Mouse (Mus musculus) monocyte, adult 2 months (primary cell): ENCODE data around the gene Gm11172.
"Not testable (repeated sequence)": the region's sequence is repeated elsewhere in the genome, so short reads cannot be mapped to it uniquely, and the experiment has no call there.

Source experiments
- DNase-seq, 2 experiments: peaks; one replicate each; pipeline ENCODE4 v3.0.0; 2022; ENCODE audit warnings: low spot score in 2 of 2, low read depth in 1 of 2

The Gm11172 gene

GRCm38 (mm10) chr16:10785371-10786231 lies 27.1 kb upstream of the Gm11172 start, which contains the start of gene Socs1:
Socs1 (minus strand) TSS chr16:10785536.
- DNase-seq, result peak; percentile 55 to 77

GRCm38 (mm10) chr16:10786288-10786687 lies 26.4 kb upstream of the Gm11172 start:
- peak; percentile 56 to 71 for DNase-seq

- no peak for DNase-seq
Measured at GRCm38 (mm10) chr16:10786782-10787547, 25.8 kb upstream of the Gm11172 start.

- no peak for DNase-seq
Measured at GRCm38 (mm10) chr16:10787548-10788058, 25.1 kb upstream of the Gm11172 start.

GRCm38 (mm10) chr16:10788271-10788670 lies 24.4 kb upstream of the Gm11172 start, which contains the start of gene Tnp2:
Tnp2 (minus strand) TSS chr16:10788660.
- no peak for DNase-seq

GRCm38 (mm10) chr16:10788866-10789265 lies 23.8 kb upstream of the Gm11172 start:
- DNase-seq, result no peak

- no peak for DNase-seq
Measured at GRCm38 (mm10) chr16:10790702-10791101, 22.0 kb upstream of the Gm11172 start, which contains the start of gene Prm3. Prm3 (minus strand) TSS chr16:10790914.

GRCm38 (mm10) chr16:10796034-10796433 lies 16.7 kb upstream of the Gm11172 start, which contains the start of gene Prm2:
Prm2 (minus strand) TSS chr16:10796134.
- no peak for DNase-seq

- DNase-seq, result not testable (repeated sequence)
Measured at GRCm38 (mm10) chr16:10802420-10802819, 10.3 kb upstream of the Gm11172 start.

GRCm38 (mm10) chr16:10805789-10806527 lies 6.8 kb upstream of the Gm11172 start, which contains the start of gene Prm1:
Prm1 (minus strand) TSS chr16:10805839.
- no peak for DNase-seq

GRCm38 (mm10) chr16:10810376-10810775 lies 2.3 kb upstream of the Gm11172 start:
- no peak for DNase-seq

GRCm38 (mm10) chr16:10813726-10814125 lies 1.0 kb downstream of the Gm11172 start:
- DNase-seq, result no peak

- no peak for DNase-seq
Measured at GRCm38 (mm10) chr16:10814864-10815263, 2.1 kb downstream of the Gm11172 start.

GRCm38 (mm10) chr16:10818579-10819135 lies 5.9 kb downstream of the Gm11172 start:
- no peak for DNase-seq

GRCm38 (mm10) chr16:10819966-10820365 lies 7.3 kb downstream of the Gm11172 start:
- DNase-seq, result no peak

GRCm38 (mm10) chr16:10821387-10821786 lies 8.7 kb downstream of the Gm11172 start:
- no peak for DNase-seq

- DNase-seq, result no peak
Measured at GRCm38 (mm10) chr16:10824536-10824935, 11.8 kb downstream of the Gm11172 start.

- no peak for DNase-seq
Measured at GRCm38 (mm10) chr16:10825840-10826239, 13.1 kb downstream of the Gm11172 start.

GRCm38 (mm10) chr16:10827269-10827668 lies 14.6 kb downstream of the Gm11172 start:
- DNase-seq, result no peak

- no peak for DNase-seq
Measured at GRCm38 (mm10) chr16:10827766-10828460, 15.2 kb downstream of the Gm11172 start.
